Mouse (Mus musculus) liver, adult 2 months (tissue): ENCODE measurements at regions not wholly inside any gene's neighbourhood (a gene's known extent, or its start where the extent isn't known, plus 50 kb on each side); places are given as distances from the start of the nearest gene placed in this dataset.

Source experiments
- DNase-seq: peaks from one replicate; pipeline ENCODE4 v3.0.0-alpha.2; 2011; ENCODE audit warnings: low read depth, low spot score; ENCODE audit errors: extremely low read depth
- H3K27ac ChIP-seq: fragments of 200-500 bp; replicated peaks from 2 replicates; pipeline ENCODE4 v1.5.1; 2012; ENCODE audit warnings: low read depth, mild to moderate bottlenecking, control low read depth, inconsistent platforms, low read length; ENCODE audit not compliant: insufficient read depth
- H3K27me3 ChIP-seq: fragments of 200-500 bp; 2 replicates; pipeline ENCODE4 v1.6.1; 2012; ENCODE audit warnings: mild to moderate bottlenecking, moderate library complexity, low read length, inconsistent platforms; ENCODE audit not compliant: control insufficient read depth, insufficient read depth
- H3K36me3 ChIP-seq: fragments of 200-500 bp; 2 replicates; pipeline ENCODE4 v1.6.1; 2012; ENCODE audit warnings: low read length, inconsistent platforms; ENCODE audit not compliant: control insufficient read depth, insufficient read depth
- H3K4me1 ChIP-seq: fragments of 200-500 bp; 2 replicates; pipeline ENCODE4 v1.6.1; 2011; ENCODE audit warnings: low read length; ENCODE audit not compliant: control insufficient read depth, insufficient read depth
- H3K4me3 ChIP-seq: fragments of 200-500 bp; 2 replicates; pipeline ENCODE4 v1.5.1; 2011; ENCODE audit warnings: low read depth, mild to moderate bottlenecking, control low read depth, low read length, moderate library complexity; ENCODE audit not compliant: insufficient read depth
- H3K79me2 ChIP-seq: fragments of 200-500 bp; 2 replicates; pipeline ENCODE4 v1.6.1; 2012; ENCODE audit warnings: inconsistent platforms, mild to moderate bottlenecking, low read length, moderate library complexity; ENCODE audit not compliant: control insufficient read depth, insufficient read depth
- H3K9ac ChIP-seq: fragments of 200-500 bp; 2 replicates; pipeline ENCODE4 v1.6.1; 2012; ENCODE audit warnings: low read depth, mild to moderate bottlenecking, control low read depth, inconsistent platforms, low read length
- CTCF ChIP-seq: fragments of 200-500 bp; IDR thresholded peaks from 2 replicates; pipeline ENCODE4 v1.5.1; 2011; ENCODE audit warnings: low read depth, low read length, control low read depth
- POLR2A ChIP-seq: fragments of 200-500 bp; IDR thresholded peaks from 2 replicates; pipeline ENCODE4 v1.6.1; 2011; ENCODE audit warnings: low read length, control low read depth; ENCODE audit not compliant: insufficient read depth; ENCODE audit errors: extremely low read depth
- WGBS: fragments of 180-500 bp; shearing (Covaris S2); methylation state at CpG from one replicate; pipeline ENCODE4 v1.1.7; 2018; 5-methylcytosine and 5-hydroxymethylcytosine counted together

GRCm38 (mm10) chr14:58273693-58274419 is 203.5 kb downstream of the Fgf9 start:
- no peaks in the 10 kb centered on the region for H3K4me1 ChIP-seq
- DNase-seq = no peak
- H3K4me3 ChIP-seq = no peak overlapping the region
- H3K9ac ChIP-seq = no peak overlapping the region
- H3K27me3 ChIP-seq = no peaks in the 10 kb centered on the region
- no peak for TF ChIP-seq CTCF
- TF ChIP-seq POLR2A = no peak
- no peaks in the 10 kb centered on the region for H3K36me3 ChIP-seq
- WGBS = 62% methylated on average over 10 of the region's 10 CpGs
- no peak overlapping the region for H3K27ac ChIP-seq
- H3K79me2 ChIP-seq = no peaks in the 10 kb centered on the region

GRCm38 (mm10) chr14:58265373-58265772 is 195.0 kb downstream of the Fgf9 start:
- 41% methylated on average over 7 of the region's 7 CpGs for WGBS
- no peak for TF ChIP-seq POLR2A
- TF ChIP-seq CTCF = no peak
- no peak for DNase-seq
- Histone ChIP-seq H3K36me3 (no peaks in the 10 kb centered on the region), H3K4me1 (no peaks in the 10 kb centered on the region), H3K27ac (no peak overlapping the region), H3K79me2 (no peaks in the 10 kb centered on the region), H3K27me3 (no peaks in the 10 kb centered on the region), H3K4me3 (no peak overlapping the region), H3K9ac (no peak overlapping the region)

GRCm38 (mm10) chr14:58264401-58264800 is 194.1 kb downstream of the Fgf9 start:
- no peak overlapping the region for H3K9ac ChIP-seq
- no peaks in the 10 kb centered on the region for H3K79me2 ChIP-seq
- no peak overlapping the region for H3K27ac ChIP-seq
- H3K27me3 ChIP-seq = no peaks in the 10 kb centered on the region
- no peak for DNase-seq
- H3K36me3 ChIP-seq = no peaks in the 10 kb centered on the region
- no peak for TF ChIP-seq CTCF
- TF ChIP-seq POLR2A = no peak
- 84% methylated on average over 7 of the region's 7 CpGs for WGBS
- H3K4me3 ChIP-seq = no peak overlapping the region
- no peaks in the 10 kb centered on the region for H3K4me1 ChIP-seq

- peak; percentile 83 for DNase-seq
- no peak for TF ChIP-seq CTCF
- no peak for TF ChIP-seq POLR2A
- H3K36me3 ChIP-seq = no peaks in the 10 kb centered on the region
- no peak overlapping the region for H3K4me3 ChIP-seq
- no peak overlapping the region for H3K27ac ChIP-seq
- no peaks in the 10 kb centered on the region for H3K79me2 ChIP-seq
- H3K9ac ChIP-seq = no peak overlapping the region
- H3K27me3 ChIP-seq = no peaks in the 10 kb centered on the region
- 38% methylated on average over 3 of the region's 3 CpGs for WGBS
- no peaks in the 10 kb centered on the region; the same call in 1 of the 2 replicates for H3K4me1 ChIP-seq
Measured at GRCm38 (mm10) chr14:58253369-58253968, 183.1 kb downstream of the Fgf9 start.

GRCm38 (mm10) chr14:58225869-58226268 is 155.5 kb downstream of the Fgf9 start:
- no peak overlapping the region for H3K4me3 ChIP-seq
- H3K9ac ChIP-seq = no peak overlapping the region
- H3K27ac ChIP-seq = no peak overlapping the region
- no peak for DNase-seq
- no peaks in the 10 kb centered on the region for H3K36me3 ChIP-seq
- WGBS = 98% methylated on average over 1 of the region's 1 CpGs
- TF ChIP-seq CTCF = no peak
- no peak for TF ChIP-seq POLR2A
- no peaks in the 10 kb centered on the region for H3K79me2 ChIP-seq
- no peaks in the 10 kb centered on the region for H3K4me1 ChIP-seq
- H3K27me3 ChIP-seq = no peaks in the 10 kb centered on the region

GRCm38 (mm10) chr14:58224419-58224818 is 154.1 kb downstream of the Fgf9 start:
- Histone ChIP-seq H3K9ac (no peak overlapping the region), H3K4me3 (no peak overlapping the region), H3K79me2 (no peaks in the 10 kb centered on the region), H3K36me3 (no peaks in the 10 kb centered on the region), H3K27ac (no peak overlapping the region), H3K27me3 (no peaks in the 10 kb centered on the region), H3K4me1 (no peaks in the 10 kb centered on the region)
- DNase-seq = no peak
- 89% methylated on average over 3 of the region's 3 CpGs for WGBS
- TF ChIP-seq CTCF (no peak), POLR2A (no peak)
